Mouse (Mus musculus) MEL (cell line): ENCODE measurements around the gene Retn.

Experiments
- CHD2 ChIP-seq: IDR thresholded peaks from 2 replicates; pipeline ENCODE4 v1.6.1; 2011; ENCODE audit warnings: low read length, improper control_type of control experiment
- CTCF ChIP-seq, 3 experiments: IDR thresholded peaks in 2 of 3; conservative IDR thresholded peaks in 1 of 3; 2 replicates each; pipeline ENCODE4 v1.5.1; 2011 to 2012; ENCODE audit warnings: low read length in 3 of 3, low read depth in 2 of 3, mild to moderate bottlenecking in 2 of 3, improper control_type of control experiment in 1 of 3, inconsistent platforms in 1 of 3, mixed read lengths in 1 of 3, moderate library complexity in 1 of 3; ENCODE audit not compliant: control insufficient read depth in 1 of 3, insufficient read depth in 1 of 3, poor library complexity in 1 of 3, severe bottlenecking in 1 of 3
- EP300 ChIP-seq, 2 experiments: IDR thresholded peaks; 2 replicates each; pipeline ENCODE4 v1.6.1; 2011; ENCODE audit warnings: improper control_type of control experiment in 2 of 2, low read length in 2 of 2, low read depth in 1 of 2, mild to moderate bottlenecking in 1 of 2
- GATA1 ChIP-seq: IDR thresholded peaks from 2 replicates; pipeline ENCODE4 v1.6.1; 2011; ENCODE audit warnings: low read depth, low read length, improper control_type of control experiment
- HCFC1 ChIP-seq: IDR thresholded peaks from 2 replicates; pipeline ENCODE4 v1.6.1; 2012; ENCODE audit warnings: low read depth, mild to moderate bottlenecking, inconsistent platforms, low read length, improper control_type of control experiment, moderate library complexity
- MAZ ChIP-seq: IDR thresholded peaks from 2 replicates; pipeline ENCODE4 v1.6.1; 2012; ENCODE audit warnings: low read depth, mild to moderate bottlenecking, inconsistent platforms, low read length, improper control_type of control experiment
- MXI1 ChIP-seq: IDR thresholded peaks from 2 replicates; pipeline ENCODE4 v1.6.1; 2011; ENCODE audit warnings: mild to moderate bottlenecking, low read depth, low read length, improper control_type of control experiment
- POLR2A ChIP-seq, 2 experiments: IDR thresholded peaks; 2 replicates each; pipeline ENCODE4 v1.6.1; 2011 to 2012; ENCODE audit warnings: low read length in 2 of 2, mild to moderate bottlenecking in 2 of 2, control low read depth in 1 of 2, improper control_type of control experiment in 1 of 2, low read depth in 1 of 2, moderate library complexity in 1 of 2; ENCODE audit not compliant: control insufficient read depth in 1 of 2, insufficient read depth in 1 of 2, poor library complexity in 1 of 2
- RAD21 ChIP-seq: IDR thresholded peaks from 2 replicates; pipeline ENCODE4 v1.6.1; 2011; ENCODE audit warnings: mild to moderate bottlenecking, low read depth, low read length, improper control_type of control experiment
- RCOR1 ChIP-seq: IDR thresholded peaks from 2 replicates; pipeline ENCODE4 v1.6.1; 2012; ENCODE audit warnings: low read depth, mild to moderate bottlenecking, inconsistent platforms, low read length, improper control_type of control experiment
- USF1 ChIP-seq: IDR thresholded peaks from 2 replicates; pipeline ENCODE4 v1.6.1; 2014; ENCODE audit warnings: low read depth, mild to moderate bottlenecking, inconsistent platforms, low read length, improper control_type of control experiment, moderate library complexity

DNA sequence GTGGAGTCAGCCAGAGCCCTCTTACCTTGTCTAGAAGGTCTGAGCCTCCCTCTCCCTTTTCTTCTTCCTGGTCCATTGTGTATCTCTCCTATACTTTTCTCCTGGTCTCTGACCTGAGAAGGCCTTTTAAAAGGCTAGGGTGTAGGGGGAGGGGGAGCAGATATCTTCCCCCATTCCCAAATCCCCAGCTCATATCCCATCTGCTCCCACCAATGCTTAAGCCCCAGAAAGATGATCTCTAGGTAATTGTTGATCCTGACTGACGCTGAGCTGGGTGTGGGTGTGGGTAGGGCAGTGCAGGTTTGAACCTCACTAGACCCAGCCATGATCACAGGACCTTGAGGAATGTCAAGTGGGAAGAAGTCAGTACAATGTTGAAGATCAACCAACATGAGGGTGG lies 30.1 kb upstream of the Retn start, which contains the start of gene Pcp2:
- TF ChIP-seq POLR2A (IDR thresholded peaks at IDR 0.05; ENCODE audit: control insufficient read depth in 1 of 2, insufficient read depth in 1 of 2, low read depth in 1 of 2, low read length in 2 of 2, poor library complexity in 1 of 2) (no peak), GATA1 (no peak), CTCF (IDR thresholded peaks at IDR 0.05 in 2 of 3, conservative IDR thresholded peaks at IDR 0.05 in 1 of 3; ENCODE audit: control insufficient read depth in 1 of 3, insufficient read depth in 1 of 3, low read depth in 2 of 3, low read length in 3 of 3, poor library complexity in 1 of 3, severe bottlenecking in 1 of 3) (no peak), MXI1 (no peak), USF1 (no peak), HCFC1 (no peak), EP300 (IDR thresholded peaks at IDR 0.05; ENCODE audit: low read depth in 1 of 2, low read length in 2 of 2) (no peak), RCOR1 (no peak), MAZ (no peak), CHD2 (no peak), RAD21 (no peak)
